ENCODE assay signal across 21 mouse cellular contexts in genomic region chr1:152011741-152012140, GRCm38 (mm10).
"Had no signal": no experiment of that assay in that cellular context is flagged by ENCODE, and none has a peak within 500 bp of the region (broad histone marks: within the 10 kb centered on the region; RNA-seq: fewer than 3 reads in every experiment).

No protein-coding gene starts in this region.

- H3K27ac ChIP-seq: midbrain, embryonic 10.5 days; midbrain, embryonic 12.5 days; neural tube, embryonic 13.5 days; neural tube, embryonic 15.5 days; stomach, embryonic 15.5 days; stomach, postnatal 0 days had no signal

- H3K4me3 ChIP-seq: midbrain, embryonic 10.5 days; midbrain, embryonic 12.5 days; myocyte; neural tube, embryonic 13.5 days; neural tube, embryonic 15.5 days; stomach, embryonic 15.5 days had no signal

- ATAC-seq: midbrain, embryonic 16.5 days had no signal

- H3K36me3 ChIP-seq: midbrain, embryonic 12.5 days; neural tube, embryonic 13.5 days; neural tube, embryonic 15.5 days; stomach, embryonic 15.5 days had no signal

- H3K4me2 ChIP-seq: lung, embryonic 14.5 days; midbrain, embryonic 12.5 days; neural tube, embryonic 13.5 days; neural tube, embryonic 15.5 days; stomach, embryonic 15.5 days had no signal

- H3K9me3 ChIP-seq: midbrain, embryonic 10.5 days; midbrain, embryonic 12.5 days; neural tube, embryonic 13.5 days; neural tube, embryonic 15.5 days; stomach, embryonic 15.5 days had no signal

- H3K27me3 ChIP-seq: midbrain, embryonic 12.5 days; neural tube, embryonic 13.5 days; neural tube, embryonic 15.5 days; stomach, embryonic 15.5 days had no signal

- H3K4me1 ChIP-seq: stomach, embryonic 15.5 days had no signal

- DNase-seq: lung, adult 18-20 months; lung, embryonic 14.5 days; lung, postnatal 10 days; lung, postnatal 4 days; midbrain, embryonic 14.5 days; retina, postnatal 1 day; right cerebral cortex, adult 18-20 months; right cerebral cortex, postnatal 25 days; right cerebral cortex, postnatal 4 days; spleen, adult 18-20 months; thymus, adult 2 months; thymus, postnatal 25 days; thymus, postnatal 4 days had no signal

- H3K9ac ChIP-seq: lung, embryonic 14.5 days; midbrain, embryonic 12.5 days; neural tube, embryonic 13.5 days; neural tube, embryonic 15.5 days; stomach, embryonic 15.5 days had no signal
